Mouse (Mus musculus): ENCODE measurements around the gene Agrn.

The Agrn gene

DNA sequence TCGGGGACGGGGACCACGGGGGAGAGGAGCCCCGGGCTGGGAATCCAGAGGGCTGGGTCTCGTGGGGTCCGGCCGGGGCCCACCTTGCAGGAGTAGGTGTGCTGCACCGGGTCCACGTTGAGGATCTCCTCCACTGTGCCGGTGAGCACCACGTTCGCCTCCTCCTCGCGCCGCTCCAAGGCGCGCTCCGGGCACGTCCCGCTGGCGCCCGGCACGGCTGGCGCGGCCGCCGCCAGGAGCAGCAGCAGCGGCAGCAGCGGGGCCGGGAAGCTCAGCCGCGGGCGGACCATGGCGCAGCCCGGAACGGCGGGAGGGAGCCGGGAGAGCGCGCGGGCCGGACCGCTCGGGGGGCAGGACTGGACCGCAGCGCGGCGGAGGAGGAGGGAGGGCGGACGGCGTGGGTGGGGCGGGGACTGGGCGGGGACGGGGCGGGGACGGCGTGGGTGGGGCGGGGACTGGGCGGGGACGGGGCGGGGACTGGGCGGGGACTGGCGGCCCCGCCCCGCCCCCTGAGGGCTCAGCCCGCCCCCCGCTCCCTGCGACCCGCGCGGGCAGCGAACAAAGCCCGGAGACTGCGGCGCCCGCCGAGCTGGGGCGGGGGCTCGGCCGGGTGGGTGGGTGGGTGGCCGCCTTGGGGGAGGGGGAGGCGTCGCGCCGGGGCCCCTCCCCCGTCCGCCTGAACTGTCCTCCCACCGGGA lies at the start of gene Agrn:
Agrn (minus strand) TSS at position 358 of the 698 bp plus-strand sequence.
- DNase-seq (ENCODE audit: low read depth, low spot score): peak; percentile 49

DNA sequence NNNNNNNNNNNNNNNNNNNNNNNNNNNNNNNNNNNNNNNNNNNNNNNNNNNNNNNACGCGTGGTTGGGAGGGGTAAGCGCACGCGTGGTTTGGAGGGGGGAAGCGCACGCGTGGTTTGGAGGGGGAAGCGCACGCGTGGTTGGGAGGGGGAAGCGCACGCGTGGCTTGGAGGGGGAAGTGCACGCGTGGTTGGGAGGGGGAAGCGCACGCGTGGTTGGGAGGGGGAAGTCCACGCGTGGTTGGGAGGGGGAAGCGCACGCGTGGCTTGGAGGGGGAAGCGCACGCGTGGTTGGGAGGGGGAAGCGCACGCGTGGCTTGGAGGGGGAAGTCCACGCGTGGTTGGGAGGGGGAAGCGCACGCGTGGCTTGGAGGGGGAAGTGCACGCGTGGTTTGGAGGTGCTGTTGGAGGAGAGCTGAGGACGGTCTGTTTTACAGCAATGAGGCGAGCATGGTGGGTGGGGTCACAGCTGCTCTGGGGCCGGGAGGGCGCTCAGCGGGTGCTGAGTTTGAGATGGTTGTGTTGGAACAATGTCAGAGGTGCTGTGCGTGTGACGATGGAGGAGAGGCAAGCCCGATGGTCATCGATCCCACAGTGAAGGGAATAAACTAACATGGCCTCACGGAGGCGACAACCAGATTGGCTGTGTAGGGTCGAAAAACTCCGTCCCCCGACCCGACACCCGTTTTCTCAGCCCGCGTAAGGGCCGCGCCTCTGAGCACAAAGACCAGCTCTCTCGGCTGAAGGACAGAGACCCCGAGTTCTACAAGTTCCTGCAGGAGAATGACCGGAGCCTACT lies 39.6 kb upstream of the Agrn start:
- DNase-seq (ENCODE audit: low read depth, low spot score): no peak

DNA sequence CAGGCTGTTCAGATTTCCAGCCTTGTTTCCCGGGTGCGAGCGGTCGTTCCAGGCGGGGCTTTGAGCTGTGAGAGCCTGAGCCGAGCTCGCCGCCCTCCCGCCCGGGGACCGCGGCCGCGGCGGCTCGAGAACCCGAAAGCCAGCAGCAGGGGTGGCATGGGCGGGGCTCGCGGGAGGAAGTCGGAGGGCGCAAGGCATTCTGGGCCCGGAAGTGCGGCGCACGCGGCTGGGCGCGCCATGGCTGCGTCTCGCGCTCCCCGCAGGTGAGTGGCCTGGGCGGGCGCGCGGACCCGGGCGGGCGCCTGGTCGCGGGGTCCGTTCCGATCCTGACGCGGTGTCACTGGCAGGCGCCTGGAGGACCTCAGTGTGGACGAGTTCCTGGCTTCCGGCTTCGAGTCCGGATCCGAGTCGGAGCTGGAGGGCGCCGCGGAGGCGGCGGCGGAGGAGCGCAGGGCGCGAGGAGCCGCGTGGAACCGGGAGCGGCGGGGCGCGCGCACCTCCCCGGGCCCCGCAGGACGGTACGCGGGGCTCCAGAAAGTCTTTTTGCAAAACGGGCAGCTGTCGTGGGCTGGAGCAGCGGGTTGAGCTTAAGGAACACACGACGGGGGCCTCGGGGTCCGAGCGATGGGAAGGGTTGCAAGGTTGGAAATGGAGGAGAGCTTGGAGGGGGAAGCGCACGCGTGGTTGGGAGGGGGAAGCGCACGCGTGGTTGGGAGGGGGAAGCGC lies 38.7 kb upstream of the Agrn start, which contains the start of gene Noc2l:
Noc2l (plus strand) TSS at position 203 of the 726 bp plus-strand sequence.
- DNase-seq (ENCODE audit: low read depth, low spot score): peak; percentile 78

DNA sequence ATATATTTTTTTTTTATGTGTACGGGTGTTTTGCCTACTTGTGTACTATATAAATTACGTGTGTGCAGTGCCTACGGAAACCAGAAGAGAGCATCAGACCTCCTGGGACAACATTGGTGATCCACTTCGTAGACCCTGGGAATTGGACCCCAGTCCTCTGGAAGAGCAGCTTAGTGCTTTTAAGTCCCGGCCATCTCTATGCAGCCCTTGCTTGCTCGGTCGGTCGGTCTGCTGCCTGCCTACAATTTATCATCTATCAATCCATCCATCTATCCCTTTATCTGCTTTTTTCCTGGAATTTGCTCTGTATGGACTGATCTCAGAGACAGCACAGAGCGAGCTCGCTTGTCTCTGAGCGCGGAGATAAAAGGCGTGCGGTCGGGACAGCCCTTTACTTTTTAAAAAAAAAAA lies 38.1 kb upstream of the Agrn start:
- no peak for DNase-seq (ENCODE audit: low read depth, low spot score)

DNA sequence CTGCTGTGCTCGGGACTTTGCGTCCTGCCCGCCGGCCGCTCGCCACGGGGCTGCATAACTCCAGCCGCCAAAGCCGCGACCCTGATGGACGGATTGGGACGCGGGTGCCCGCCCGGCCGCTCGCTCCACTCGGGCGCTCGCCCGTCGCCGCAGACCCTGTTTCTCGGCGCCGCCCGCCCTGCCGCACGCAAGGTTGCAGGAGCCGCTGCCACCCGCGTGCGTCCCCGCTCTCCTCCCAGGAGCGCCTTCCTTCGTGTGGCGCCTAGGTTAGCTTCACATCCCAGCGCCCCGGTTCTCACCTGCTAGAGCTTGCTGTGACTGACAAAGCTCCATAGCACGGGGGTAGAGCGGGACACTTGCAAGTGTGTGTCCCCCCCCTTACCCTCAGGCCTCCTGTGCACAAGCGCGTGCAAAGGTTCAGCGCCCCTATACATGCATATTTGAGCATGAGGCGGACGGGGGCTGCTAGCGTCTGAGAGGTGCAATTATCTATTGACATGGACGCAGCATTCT lies 37.5 kb upstream of the Agrn start, which contains the start of gene Plekhn1:
Plekhn1 (minus strand) TSS at position 157 of the 513 bp plus-strand sequence.
- no peak for DNase-seq (ENCODE audit: low read depth, low spot score)

DNA sequence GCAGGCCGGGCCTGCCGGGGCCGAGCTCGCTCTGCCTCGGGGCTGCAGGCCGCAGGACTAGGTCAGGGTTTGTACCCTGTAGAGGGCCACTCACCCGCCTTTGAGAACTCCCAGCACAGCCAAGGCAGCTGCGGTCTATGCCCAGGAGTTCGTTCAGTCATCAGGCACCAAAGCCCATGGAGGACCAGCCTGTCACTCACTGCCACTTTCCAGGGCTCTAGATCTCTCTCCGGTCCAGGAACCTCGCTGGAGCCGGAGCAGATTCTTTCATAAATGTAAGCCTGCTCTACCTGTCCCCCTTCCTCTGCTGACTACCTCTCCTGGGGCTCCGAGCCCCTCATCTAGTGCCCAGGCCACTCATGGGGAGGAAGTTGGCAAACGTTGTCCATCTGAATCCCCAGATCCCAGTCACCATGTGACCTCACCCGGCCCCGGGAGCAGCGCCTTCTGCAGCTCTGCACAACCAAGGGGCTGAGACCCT lies 36.8 kb upstream of the Agrn start:
- DNase-seq (ENCODE audit: low read depth, low spot score): no peak

DNA sequence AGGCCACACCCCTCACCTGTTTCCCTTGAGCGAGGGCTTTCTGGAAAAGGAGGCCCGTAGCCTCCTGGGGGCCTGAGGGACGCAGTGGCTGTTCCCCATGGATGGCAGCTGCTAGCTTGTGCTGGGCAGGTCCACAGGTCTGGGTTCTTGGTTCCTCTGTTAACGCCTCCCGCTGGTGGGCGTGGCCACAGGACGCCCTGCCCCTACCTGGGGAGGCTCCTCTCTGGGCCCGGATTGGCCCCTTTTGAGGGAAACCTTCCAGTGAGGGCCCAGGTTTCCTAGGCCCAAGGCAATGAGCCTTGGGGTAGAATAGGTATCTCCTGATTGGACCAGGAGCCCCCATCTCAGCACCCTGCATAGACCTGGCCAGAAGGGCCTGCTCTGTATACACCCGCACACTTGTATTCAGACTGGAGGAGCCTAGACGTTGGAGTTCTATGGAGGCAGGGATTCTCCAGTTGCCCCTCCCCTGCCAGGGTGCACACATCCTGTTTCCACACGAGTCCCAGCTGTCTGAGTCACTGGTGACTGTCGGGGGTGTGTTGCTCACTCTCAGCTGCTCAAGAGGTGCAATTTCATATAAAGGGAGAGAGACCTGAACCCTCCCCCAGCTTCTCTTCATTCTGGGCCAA lies 31.2 kb upstream of the Agrn start:
- no peak for DNase-seq (ENCODE audit: low read depth, low spot score)

DNA sequence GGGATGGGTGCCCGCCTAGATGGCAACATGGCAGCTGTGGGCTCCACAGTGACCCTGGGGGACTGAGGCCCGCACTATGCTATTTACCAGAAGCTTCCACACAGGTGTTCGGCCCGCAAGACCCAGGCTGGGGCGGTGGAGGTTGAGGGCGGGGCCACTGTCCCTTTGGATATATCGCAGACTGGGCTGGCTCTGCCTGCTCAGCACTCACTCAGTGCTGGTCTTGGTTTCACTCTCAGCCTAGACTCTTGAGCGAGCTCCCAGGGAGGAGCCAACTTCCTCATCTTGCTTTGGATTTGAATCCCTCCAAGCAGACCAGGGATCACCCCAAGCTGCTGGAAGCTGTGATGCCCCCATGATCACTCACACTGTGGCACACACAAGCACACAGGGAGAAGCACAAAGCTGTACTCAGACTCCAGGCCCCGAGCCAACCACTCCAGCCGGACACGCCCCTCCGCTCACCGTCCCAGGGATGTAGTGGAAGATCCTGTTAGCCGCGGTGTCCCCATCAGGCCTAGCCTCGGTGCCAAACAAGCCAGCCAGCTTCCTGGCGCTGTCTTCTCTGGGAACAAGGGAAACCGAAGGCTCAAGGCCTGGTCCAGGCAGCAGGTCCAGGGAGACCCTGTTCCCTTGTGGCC lies 30.6 kb upstream of the Agrn start:
- DNase-seq (ENCODE audit: low read depth, low spot score): no peak

DNA sequence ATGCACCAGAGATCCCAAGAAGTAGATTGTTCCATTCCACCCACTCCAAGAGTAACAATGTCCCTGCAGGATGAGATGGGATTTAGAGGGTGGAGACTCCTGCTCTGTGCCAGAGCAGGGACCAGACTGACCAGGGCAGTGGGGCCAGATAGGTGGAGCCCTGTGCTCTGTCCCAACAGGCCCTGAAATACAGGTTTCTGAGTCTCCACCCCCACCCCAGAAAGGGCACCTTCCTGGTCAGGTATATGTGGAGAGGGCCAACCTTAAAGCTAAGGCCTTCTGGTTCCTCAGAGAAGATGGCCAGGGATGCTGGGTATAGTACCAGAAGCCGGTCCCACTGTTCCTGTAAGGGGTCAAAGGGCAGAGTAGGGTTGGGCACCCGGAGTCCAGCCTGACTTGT lies 27.0 kb upstream of the Agrn start:
- no peak for DNase-seq (ENCODE audit: low read depth, low spot score)

DNA sequence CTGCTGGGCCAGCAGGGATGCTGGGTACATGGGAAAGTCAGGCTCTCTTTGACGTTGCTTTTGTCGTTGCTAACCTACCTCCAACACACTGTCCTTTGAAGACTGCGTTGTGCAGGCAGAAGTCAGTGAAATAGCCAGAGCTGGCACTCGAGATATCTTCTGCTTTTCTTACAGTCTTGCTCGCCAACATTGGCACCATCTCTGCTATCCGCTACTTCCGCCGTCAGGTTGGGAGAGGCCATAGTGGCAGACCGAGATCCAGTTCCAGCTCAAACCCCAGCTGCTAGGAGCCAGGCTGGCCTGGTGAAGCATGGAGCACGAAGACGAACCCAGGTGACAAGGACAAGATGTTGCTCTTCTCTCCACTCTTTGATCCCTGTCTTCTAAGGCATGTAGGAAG lies 22.6 kb upstream of the Agrn start:
- DNase-seq (ENCODE audit: low read depth, low spot score): peak; percentile 44

DNA sequence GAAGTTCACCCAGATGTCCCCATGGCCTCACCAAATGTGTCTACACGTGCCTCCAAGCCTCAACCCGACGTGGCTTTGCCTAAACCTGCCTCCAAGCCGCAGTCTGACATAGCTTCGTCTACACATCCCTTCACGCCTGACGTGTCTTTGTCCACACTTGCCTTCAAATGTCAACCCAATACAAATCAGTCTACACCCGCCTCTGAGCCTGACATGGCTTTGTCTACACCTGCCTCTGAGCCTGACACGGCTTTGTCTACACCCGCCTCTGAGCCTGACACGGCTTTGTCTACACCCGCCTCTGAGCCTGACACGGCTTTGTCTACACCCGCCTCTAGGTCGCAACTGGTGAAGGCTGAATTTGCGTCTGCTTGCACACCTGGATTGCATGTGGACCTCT lies 20.6 kb upstream of the Agrn start:
- no peak for DNase-seq (ENCODE audit: low read depth, low spot score)

DNA sequence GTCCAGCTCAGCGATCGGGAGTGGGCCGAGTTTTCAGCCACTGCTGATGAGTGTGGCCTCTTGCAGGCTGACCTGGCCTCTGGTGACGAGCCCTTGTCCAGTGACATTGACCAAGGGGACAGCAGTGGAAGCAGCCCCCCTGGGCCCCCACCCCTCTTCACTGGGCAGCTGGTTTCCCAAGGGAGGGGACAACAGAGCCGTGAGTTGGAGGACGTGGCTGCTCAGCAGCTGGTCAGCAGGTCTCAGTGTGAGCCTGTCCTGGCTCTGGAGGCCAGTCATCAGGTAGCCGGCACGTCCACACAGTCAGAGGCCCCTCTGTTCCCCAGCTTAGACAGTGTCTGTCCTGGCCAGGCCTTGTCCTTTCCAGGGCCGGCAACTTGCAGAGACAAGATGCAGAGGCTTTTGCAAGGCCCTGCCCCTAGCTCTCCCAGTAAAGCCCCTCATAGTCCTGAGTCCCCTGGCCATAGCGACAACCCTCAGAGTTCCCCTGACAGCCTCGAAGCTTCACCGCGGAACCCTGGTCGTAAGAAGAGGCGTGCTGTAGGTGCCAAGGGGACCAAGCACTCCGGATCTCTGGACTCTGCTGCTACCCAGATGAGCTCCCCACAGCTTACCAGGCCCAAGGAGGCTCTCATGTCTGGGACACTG lies 19.9 kb upstream of the Agrn start:
- DNase-seq (ENCODE audit: low read depth, low spot score): peak; percentile 69

DNA sequence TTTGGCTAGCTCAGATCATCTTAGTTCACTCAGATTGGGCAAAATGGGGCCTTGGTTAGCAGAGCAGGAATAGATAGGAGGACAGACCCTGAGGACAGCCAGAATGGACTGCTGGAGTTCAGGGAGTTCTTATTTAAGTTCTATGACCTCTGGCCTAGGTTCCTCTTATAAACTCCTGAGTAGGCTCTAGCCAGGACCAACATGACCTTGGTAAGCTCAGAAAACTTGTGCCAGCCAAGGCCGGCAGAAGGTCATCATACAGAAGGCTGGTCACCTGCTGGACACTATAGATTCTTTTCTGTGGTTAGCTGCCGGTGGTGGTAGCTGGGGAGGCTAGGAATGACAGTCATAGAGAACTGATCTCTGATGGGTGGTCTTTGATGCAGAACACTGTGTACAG lies 18.9 kb upstream of the Agrn start:
- peak; percentile 66 for DNase-seq (ENCODE audit: low read depth, low spot score)

DNA sequence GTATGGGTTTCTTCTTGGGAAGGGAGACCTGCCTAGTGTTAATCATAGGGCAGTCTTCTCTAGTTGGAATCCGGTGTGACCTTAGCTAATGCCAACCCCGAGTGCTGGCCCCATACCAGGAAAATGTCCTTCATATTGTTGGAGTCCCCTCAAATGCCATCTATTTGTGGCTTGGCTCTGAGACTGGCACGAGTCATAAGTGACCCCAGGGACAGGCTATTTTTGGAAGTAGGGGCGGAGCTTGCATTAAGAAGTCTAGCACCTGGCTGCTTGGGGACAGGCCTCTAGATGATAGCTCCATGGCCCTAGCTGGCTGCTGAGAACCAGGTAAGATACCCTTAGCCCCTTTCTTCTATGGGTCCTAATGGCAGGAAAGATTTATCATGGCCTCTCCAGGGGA lies 18.4 kb upstream of the Agrn start, which contains the start of gene Perm1:
Perm1 (plus strand) TSS at position 220 of the 400 bp plus-strand sequence.
- DNase-seq (ENCODE audit: low read depth, low spot score): peak; percentile 95

DNA sequence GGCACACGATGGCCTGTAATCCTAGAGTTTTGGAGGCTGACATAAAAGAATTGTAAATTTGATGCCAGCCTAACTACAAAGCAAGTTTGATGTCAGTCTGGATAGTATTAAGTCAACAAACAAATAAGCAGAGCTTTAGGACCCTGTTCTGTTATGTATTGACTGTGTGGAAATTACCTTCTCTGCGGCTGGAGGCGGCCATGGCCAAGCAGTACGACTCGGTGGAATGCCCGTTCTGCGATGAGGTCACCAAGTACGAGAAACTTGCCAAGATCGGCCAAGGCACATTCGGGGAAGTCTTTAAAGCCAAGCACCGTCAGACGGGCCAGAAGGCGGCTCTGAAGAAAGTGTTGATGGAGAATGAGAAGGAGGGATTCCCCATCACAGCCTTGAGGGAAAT lies 15.8 kb upstream of the Agrn start:
- DNase-seq (ENCODE audit: low read depth, low spot score): no peak

DNA sequence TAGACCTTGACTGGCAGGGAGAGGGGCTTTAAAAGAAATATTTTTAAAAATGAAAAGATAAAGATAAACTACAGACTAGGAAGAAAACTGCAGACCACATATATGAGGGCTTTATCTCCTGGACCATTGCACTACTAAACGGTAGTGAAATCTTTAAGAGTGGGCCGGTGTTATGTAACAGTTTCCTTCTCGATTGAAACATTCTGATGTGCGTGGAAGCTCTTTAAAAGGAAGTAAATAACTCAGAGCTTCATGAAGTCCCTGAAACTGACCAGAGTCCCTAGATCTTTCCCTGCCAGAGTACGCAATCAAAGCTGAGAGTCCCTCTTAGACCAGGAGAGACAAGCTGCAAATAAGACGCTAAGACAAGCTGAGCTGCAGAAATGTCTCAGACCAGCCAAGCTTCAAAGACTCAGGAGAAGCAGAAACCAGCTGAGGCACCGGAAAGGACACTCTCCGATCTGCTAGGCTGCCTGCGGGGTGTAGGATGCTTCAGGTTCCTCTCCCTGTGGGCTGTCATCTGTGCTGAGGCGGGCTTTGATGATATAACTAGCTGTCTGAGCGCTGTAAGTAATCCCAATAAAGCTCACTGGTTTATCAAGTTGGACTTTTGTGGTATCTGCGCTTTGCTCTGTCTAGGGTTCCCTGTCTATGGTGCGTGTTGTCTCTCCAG lies 12.8 kb upstream of the Agrn start:
- no peak for DNase-seq (ENCODE audit: low read depth, low spot score)

DNA sequence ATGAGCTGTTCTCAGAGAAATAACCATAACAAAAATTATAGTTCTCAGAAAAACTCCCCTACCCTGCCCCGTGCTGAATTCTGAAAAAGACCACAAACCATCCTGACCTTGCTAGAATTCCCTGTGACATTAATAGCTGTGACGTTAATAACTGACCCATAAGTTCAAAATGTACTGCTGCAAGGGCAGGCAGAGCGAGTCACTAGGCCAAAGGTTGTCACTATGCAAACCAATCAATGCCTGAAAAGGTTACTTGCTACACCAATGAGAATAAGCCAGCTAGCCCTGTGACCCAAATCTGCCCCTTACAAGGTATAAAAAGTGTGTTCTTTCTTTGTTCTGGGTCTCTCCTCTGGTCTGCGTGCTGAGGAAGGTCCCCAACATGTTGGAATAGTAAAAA lies 11.6 kb upstream of the Agrn start:
- no peak for DNase-seq (ENCODE audit: low read depth, low spot score)

DNA sequence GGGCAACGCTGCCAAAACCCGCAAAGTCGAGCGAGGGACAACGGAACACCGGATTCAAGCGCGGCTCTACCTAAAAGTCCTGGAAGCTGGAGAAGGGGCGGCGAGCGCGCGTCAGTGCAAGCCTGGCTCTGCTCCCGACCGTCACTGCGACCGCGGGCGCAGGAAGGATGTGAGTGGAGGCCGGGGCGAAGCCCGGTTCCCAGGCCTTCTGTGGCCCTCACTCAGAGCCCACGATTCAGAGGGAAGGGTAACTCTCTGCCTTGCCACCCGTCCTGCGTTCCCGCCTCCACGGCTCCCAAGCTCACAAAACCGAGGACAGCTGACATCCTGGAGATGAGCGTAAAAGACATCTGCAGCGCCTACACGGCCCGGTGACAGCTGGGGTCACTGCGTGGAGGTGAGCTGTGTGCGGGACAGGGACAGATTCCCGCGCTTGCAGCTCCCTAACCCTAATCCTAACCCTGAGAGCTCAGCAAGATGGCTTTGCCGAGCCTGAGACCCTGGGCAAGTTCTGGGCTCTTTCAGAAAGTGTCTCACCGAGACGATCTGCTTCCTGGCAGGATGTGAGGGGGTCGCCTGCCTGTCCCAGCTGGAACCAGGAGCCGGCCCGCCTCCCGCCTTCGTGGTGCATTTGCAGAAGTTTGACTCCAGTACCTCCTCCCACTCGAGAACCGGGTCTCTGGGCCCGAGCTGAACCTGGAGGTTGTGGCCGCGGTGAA lies 6.3 kb upstream of the Agrn start:
- peak; percentile 25 for DNase-seq (ENCODE audit: low read depth, low spot score)

DNA sequence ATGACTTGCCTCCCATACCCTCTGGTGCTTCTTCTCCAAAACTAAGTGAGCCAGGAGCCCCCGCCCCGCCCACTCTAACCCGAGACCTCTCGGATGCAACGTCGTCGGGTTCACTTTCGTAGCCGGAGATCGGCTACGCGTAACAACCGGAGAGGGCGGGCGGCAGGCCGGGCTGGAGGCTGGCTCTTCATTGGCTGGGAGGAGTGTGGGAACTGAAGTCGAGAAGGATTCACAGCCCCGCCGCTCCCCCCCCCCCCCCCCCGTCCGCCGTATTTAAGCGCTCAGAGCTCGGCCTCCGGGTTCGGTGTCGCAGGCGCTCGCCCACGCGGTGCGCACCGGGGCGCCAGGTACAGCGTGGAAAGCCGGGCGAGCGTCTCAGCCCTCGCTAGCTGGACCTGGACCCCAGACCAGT lies 5.7 kb upstream of the Agrn start, which contains the start of gene AW011738:
AW011738 (plus strand) TSS at position 304 of the 412 bp plus-strand sequence.
- DNase-seq (ENCODE audit: low read depth, low spot score): peak; percentile 82
